Mouse (Mus musculus): ENCODE results near the gene Pnp. TPM values are rescaled to one million over a fixed set of nuclear protein-coding genes. Genes with fewer than 3 reads are reported as not detected.
A peak's percentile ranks its signal among the peaks of the same experiment; 100 is the strongest.
"Not testable (repeated sequence)": the region's sequence is repeated elsewhere in the genome, so short reads cannot be mapped to it uniquely, and the experiment has no call there.

Pnp gene
- polyA plus RNA-seq, 1 experiment from 2014 or later, result 15.4 TPM

DNA sequence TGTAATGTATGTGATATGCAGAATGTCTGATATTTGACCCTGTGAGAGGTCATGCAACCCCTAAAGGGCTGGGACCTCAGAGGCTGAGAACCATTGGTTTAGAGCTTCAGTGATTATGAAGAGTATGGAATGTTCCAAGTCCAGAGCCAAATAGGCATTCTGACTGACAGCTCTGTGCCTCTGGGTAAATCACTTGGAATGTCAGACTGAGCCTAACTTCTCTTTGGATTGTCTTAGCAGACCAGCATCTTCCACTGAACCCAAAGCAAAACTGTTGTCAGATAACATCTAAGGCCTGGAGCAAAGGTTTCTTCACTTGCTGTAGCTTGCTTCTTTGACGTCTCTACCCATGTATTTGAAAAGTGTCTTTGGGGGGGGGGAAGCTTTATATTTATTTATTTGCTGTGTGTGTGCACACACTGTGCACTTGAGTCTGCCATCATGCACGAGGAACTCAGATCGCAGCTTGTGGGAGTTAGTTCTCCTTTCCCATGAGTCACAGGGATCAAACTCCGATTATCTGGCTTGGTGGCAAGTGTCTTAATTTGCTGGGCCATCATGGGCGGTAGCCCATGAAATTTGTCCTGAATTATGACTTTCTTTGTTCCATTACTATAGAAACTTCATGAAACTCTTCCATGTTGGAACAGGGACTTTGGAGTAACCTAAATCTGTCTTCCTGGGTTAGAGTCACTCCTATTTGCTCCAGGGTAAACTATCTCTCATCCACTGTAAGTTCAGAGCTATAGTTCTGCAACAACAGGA lies 37.5 kb downstream of the Pnp start:
- Histone ChIP-seq H3K4me3 (ENCODE audit: low read depth, low read length) (no peak overlapping the region), H3K4me2 (ENCODE audit: low read depth, low read length) (no peak overlapping the region), H3K36me3 (ENCODE audit: control insufficient read depth, insufficient read depth, low read length) (no peaks in the 10 kb centered on the region), H3K27ac (ENCODE audit: low read depth, low read length) (no peak overlapping the region), H3K9me3 (ENCODE audit: control insufficient read depth, low read length) (no peaks in the 10 kb centered on the region), H3K27me3 (ENCODE audit: control insufficient read depth, insufficient read depth, low read length) (no peaks in the 10 kb centered on the region), H3K4me1 (ENCODE audit: control insufficient read depth, insufficient read depth, low read length) (no peaks in the 10 kb centered on the region), H3K9ac (replicated peaks; ENCODE audit: low read depth, low read length) (no peak overlapping the region)
- 72% methylated on average over 5 of the region's 5 CpGs for WGBS
- no peak for ATAC-seq (ENCODE audit: low read depth)

DNA sequence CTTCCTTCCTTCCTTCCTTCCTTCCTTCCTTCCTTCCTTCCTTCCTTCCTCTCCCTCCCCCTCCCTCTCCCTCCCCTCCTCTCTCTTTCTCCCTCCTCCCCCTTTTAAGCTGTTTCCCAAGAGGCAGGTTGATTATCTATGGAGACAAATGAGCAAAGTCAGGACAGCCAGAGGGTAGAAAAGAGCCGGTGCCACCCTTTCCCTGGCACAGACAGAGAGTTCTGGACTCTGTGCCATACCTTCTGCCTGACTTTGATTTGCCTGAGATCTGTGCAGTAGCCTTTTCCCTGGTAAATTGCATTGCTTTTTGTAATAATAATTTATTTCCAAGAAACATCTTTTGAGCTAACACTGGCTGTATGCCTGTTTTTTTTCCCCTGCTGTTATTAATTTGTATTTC lies 38.2 kb downstream of the Pnp start:
- WGBS, result 0% methylated on average over 1 of the region's 1 CpGs

DNA sequence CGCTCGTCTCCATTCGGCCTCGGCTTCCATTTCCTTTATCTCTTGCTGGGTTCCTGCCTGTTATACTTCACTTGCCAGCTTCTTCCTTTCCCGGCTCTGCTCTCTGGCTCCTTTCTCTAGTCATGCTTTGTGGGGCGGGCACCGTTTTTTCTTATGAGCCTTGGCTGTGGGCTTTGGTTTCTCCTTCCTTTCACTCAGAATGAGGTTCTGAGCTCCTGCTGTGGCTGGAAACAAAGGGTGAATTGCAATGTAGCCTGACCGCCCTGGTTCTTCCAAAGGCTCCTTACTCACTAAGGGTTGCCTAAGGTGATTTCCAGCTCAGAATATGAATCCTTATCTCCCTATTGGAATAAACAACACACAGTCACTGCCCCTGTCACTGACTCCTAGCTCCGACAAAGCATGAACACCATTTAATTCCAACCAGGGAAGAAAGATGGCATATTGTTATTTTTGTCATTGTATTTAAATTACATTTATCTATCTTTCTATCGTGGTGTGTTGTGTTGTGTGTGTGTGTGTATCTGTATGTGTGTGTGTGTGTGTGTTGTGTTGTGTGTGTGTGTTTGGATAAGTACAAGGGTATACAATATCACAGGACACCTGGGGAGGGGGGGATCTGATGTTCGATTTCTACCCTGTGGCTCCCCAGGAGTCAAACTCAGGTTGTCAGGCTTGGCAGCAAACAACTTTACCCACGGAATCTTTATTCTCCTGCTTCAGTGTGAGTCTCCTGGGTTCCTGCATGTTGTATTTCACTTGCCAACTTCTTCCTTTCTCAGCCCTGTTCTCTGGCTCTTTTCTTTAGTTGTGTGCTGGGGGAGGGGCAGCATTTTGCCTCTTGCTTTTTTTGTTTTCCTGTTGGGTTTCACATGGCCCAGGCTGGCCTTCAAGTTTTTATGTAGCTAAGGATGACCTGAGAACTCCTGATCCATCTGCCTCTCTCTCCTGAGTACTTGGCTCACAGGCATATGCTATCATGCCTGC lies 39.0 kb downstream of the Pnp start:
- no peak overlapping the region for H3K4me3 ChIP-seq (ENCODE audit: low read depth, low read length)
- H3K9me3 ChIP-seq (ENCODE audit: control insufficient read depth, low read length), result no peaks in the 10 kb centered on the region
- ATAC-seq (ENCODE audit: low read depth), result peak; percentile 46; the same call in 1 of the 2 replicates
- H3K4me1 ChIP-seq (ENCODE audit: control insufficient read depth, insufficient read depth, low read length), result no peaks in the 10 kb centered on the region
- H3K27me3 ChIP-seq (ENCODE audit: control insufficient read depth, insufficient read depth, low read length), result no peaks in the 10 kb centered on the region
- H3K36me3 ChIP-seq (ENCODE audit: control insufficient read depth, insufficient read depth, low read length), result no peaks in the 10 kb centered on the region
- H3K4me2 ChIP-seq (ENCODE audit: low read depth, low read length), result no peak overlapping the region
- no peak overlapping the region for H3K9ac ChIP-seq (replicated peaks; ENCODE audit: low read depth, low read length)
- 0 out of 2 replicates have a peak overlapping the region, but pooled peaks have one; percentile 34 for H3K27ac ChIP-seq (ENCODE audit: low read depth, low read length)
- 12% methylated on average over 12 of the region's 12 CpGs for WGBS

More for the DNA sequence above, 38.2 kb downstream of the Pnp start:
- no peak overlapping the region for H3K9ac ChIP-seq (replicated peaks; ENCODE audit: low read depth, low read length)
- no peak overlapping the region for H3K4me2 ChIP-seq (ENCODE audit: low read depth, low read length)
- no peak overlapping the region for H3K27ac ChIP-seq (ENCODE audit: low read depth, low read length)
- H3K9me3 ChIP-seq (ENCODE audit: control insufficient read depth, low read length), result no peaks in the 10 kb centered on the region
- H3K4me1 ChIP-seq (ENCODE audit: control insufficient read depth, insufficient read depth, low read length), result no peaks in the 10 kb centered on the region
- no peak overlapping the region for H3K4me3 ChIP-seq (ENCODE audit: low read depth, low read length)
- H3K36me3 ChIP-seq (ENCODE audit: control insufficient read depth, insufficient read depth, low read length), result no peaks in the 10 kb centered on the region
- no peaks in the 10 kb centered on the region for H3K27me3 ChIP-seq (ENCODE audit: control insufficient read depth, insufficient read depth, low read length)
- no peak for ATAC-seq (ENCODE audit: low read depth)

- Histone ChIP-seq H3K36me3 (ENCODE audit: control insufficient read depth, insufficient read depth, low read length) (no peaks in the 10 kb centered on the region), H3K4me2 (ENCODE audit: low read depth, low read length) (no peak overlapping the region), H3K27ac (ENCODE audit: low read depth, low read length) (no peak overlapping the region), H3K27me3 (ENCODE audit: control insufficient read depth, insufficient read depth, low read length) (no peaks in the 10 kb centered on the region), H3K9ac (replicated peaks; ENCODE audit: low read depth, low read length) (no peak overlapping the region), H3K9me3 (ENCODE audit: control insufficient read depth, low read length) (no peaks in the 10 kb centered on the region), H3K4me3 (ENCODE audit: low read depth, low read length) (no peak overlapping the region), H3K4me1 (ENCODE audit: control insufficient read depth, insufficient read depth, low read length) (no peaks in the 10 kb centered on the region)
- 89% methylated on average over 1 of the region's 1 CpGs for WGBS
- ATAC-seq (ENCODE audit: low read depth), result no peak
These were observed 39.9 kb downstream of the Pnp start for GRCm38 (mm10) chr14:50970822-50971221.

- H3K27me3 ChIP-seq (ENCODE audit: control insufficient read depth, insufficient read depth, low read length); H3K4me3 ChIP-seq (ENCODE audit: low read depth, low read length); H3K4me2 ChIP-seq (ENCODE audit: low read depth, low read length); H3K9ac ChIP-seq (replicated peaks; ENCODE audit: low read depth, low read length); H3K27ac ChIP-seq (ENCODE audit: low read depth, low read length); H3K4me1 ChIP-seq (ENCODE audit: control insufficient read depth, insufficient read depth, low read length); H3K36me3 ChIP-seq (ENCODE audit: control insufficient read depth, insufficient read depth, low read length); ATAC-seq (ENCODE audit: low read depth); H3K9me3 ChIP-seq (ENCODE audit: control insufficient read depth, low read length): not testable (repeated sequence)
- 92% methylated on average over 5 of the region's 5 CpGs for WGBS
These were observed 42.2 kb downstream of the Pnp start for GRCm38 (mm10) chr14:50973054-50973453.

- peaks cover 2% of the 10 kb centered on the region; the same call in 1 of the 2 replicates for H3K4me1 ChIP-seq (ENCODE audit: control insufficient read depth, insufficient read depth, low read length)
- H3K9me3 ChIP-seq (ENCODE audit: control insufficient read depth, low read length), result no peaks in the 10 kb centered on the region
- WGBS, result 46% methylated on average over 4 of the region's 4 CpGs
- H3K27me3 ChIP-seq (ENCODE audit: control insufficient read depth, insufficient read depth, low read length), result no peaks in the 10 kb centered on the region
- no peak for ATAC-seq (ENCODE audit: low read depth)
- H3K9ac ChIP-seq (replicated peaks; ENCODE audit: low read depth, low read length), result no peak overlapping the region
- H3K27ac ChIP-seq (ENCODE audit: low read depth, low read length), result no peak overlapping the region
- H3K4me3 ChIP-seq (ENCODE audit: low read depth, low read length), result no peak overlapping the region
- H3K4me2 ChIP-seq (ENCODE audit: low read depth, low read length), result no peak overlapping the region
- H3K36me3 ChIP-seq (ENCODE audit: control insufficient read depth, insufficient read depth, low read length), result no peaks in the 10 kb centered on the region
These were observed 42.8 kb downstream of the Pnp start for GRCm38 (mm10) chr14:50973700-50974099.

GRCm38 (mm10) chr14:50975001-50975400 lies 44.1 kb downstream of the Pnp start:
- H3K4me2 ChIP-seq (ENCODE audit: low read depth, low read length), result no peak overlapping the region
- H3K9ac ChIP-seq (replicated peaks; ENCODE audit: low read depth, low read length), result no peak overlapping the region
- H3K9me3 ChIP-seq (ENCODE audit: control insufficient read depth, low read length), result no peaks in the 10 kb centered on the region
- WGBS, result 54% methylated on average over 5 of the region's 5 CpGs
- H3K4me1 ChIP-seq (ENCODE audit: control insufficient read depth, insufficient read depth, low read length), result peaks cover 2% of the 10 kb centered on the region; the same call in 1 of the 2 replicates
- ATAC-seq (ENCODE audit: low read depth), result no peak
- no peak overlapping the region for H3K4me3 ChIP-seq (ENCODE audit: low read depth, low read length)
- H3K27ac ChIP-seq (ENCODE audit: low read depth, low read length), result no peak overlapping the region
- no peaks in the 10 kb centered on the region for H3K27me3 ChIP-seq (ENCODE audit: control insufficient read depth, insufficient read depth, low read length)
- H3K36me3 ChIP-seq (ENCODE audit: control insufficient read depth, insufficient read depth, low read length), result no peaks in the 10 kb centered on the region

GRCm38 (mm10) chr14:50976674-50977073 lies 45.8 kb downstream of the Pnp start:
- Histone ChIP-seq H3K4me3 (ENCODE audit: low read depth, low read length) (no peak overlapping the region), H3K9me3 (ENCODE audit: control insufficient read depth, low read length) (no peaks in the 10 kb centered on the region), H3K9ac (replicated peaks; ENCODE audit: low read depth, low read length) (no peak overlapping the region), H3K36me3 (ENCODE audit: control insufficient read depth, insufficient read depth, low read length) (no peaks in the 10 kb centered on the region), H3K4me2 (ENCODE audit: low read depth, low read length) (0 out of 2 replicates have a peak overlapping the region, but pooled peaks have one; percentile 0), H3K4me1 (ENCODE audit: control insufficient read depth, insufficient read depth, low read length) (peaks cover 2% of the 10 kb centered on the region; the same call in 1 of the 2 replicates), H3K27me3 (ENCODE audit: control insufficient read depth, insufficient read depth, low read length) (no peaks in the 10 kb centered on the region), H3K27ac (ENCODE audit: low read depth, low read length) (no peak overlapping the region)
- ATAC-seq (ENCODE audit: low read depth), result no peak
- WGBS, result 20% methylated on average over 9 of the region's 9 CpGs

GRCm38 (mm10) chr14:50978451-50978850 lies 47.6 kb downstream of the Pnp start:
- H3K36me3 ChIP-seq (ENCODE audit: control insufficient read depth, insufficient read depth, low read length); ATAC-seq (ENCODE audit: low read depth); H3K9ac ChIP-seq (replicated peaks; ENCODE audit: low read depth, low read length); H3K27ac ChIP-seq (ENCODE audit: low read depth, low read length); H3K9me3 ChIP-seq (ENCODE audit: control insufficient read depth, low read length); H3K27me3 ChIP-seq (ENCODE audit: control insufficient read depth, insufficient read depth, low read length); H3K4me3 ChIP-seq (ENCODE audit: low read depth, low read length); H3K4me1 ChIP-seq (ENCODE audit: control insufficient read depth, insufficient read depth, low read length); H3K4me2 ChIP-seq (ENCODE audit: low read depth, low read length): not testable (repeated sequence)
- 95% methylated on average over 6 of the region's 6 CpGs for WGBS

All from neural tube, embryonic 14.5 days (tissue).